Mouse (Mus musculus) T-helper 17 cell (primary cell): Measurements from ENCODE around the gene Nfrkb.

Experiments used
- in situ Hi-C, 2 experiments: fragments of 300-600 bp; cut with MboI, MseI; formaldehyde crosslinking; loops; 1 replicate in 1 of 2; 2 replicates in 1 of 2; pipeline ENCODE4 v1.15.1; 2025; ENCODE audit warnings: high pct_unique_total_duplicates in 2 of 2

Gene Nfrkb

DNA sequence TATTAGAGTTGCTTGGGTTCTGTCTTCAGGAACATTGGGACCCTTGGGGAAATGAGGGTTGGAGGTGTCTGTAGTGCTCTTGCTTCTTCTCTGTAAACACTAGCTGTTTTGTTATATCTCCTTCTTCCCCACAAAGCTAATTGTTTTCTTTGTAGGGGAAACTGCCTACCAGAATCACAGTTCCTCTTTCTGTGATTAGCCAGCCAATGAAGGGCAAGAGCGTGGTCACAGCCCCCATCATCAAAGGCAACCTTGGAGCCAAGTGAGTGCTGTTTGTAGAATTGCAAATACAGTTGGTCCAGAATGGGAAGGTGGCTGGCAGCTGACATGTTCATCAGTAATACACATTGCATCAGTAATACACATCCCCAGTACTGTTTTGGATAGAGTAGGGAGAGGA, 32.8 kb downstream of the Nfrkb start:
- in situ Hi-C loops = loop anchor here in 1 of 2 experiments (25.0 kb wide), 1 partner anchor 982 kb away; the partner anchor contains the start of gene Snx19

DNA sequence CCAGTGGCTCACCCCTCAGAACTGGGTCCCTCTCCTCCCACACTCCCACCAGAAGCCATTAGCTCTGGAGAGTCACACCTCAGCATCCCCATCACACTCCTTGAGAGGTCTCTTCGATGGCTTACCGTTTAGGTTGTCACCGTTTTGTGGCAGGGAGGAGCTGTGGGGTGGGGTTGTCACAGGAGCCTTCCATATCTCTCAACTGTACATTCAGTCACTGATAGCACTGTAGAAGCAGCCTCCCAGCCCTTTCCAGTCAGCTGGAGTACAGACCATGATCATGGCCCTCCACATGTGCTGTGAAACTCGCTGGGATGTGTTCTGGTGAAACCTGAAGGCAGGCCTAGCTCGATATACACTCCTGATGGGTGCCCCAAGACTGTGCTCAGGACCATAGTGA, 36.2 kb downstream of the Nfrkb start:
- in situ Hi-C loops = loop anchor here in 1 of 2 experiments (25.0 kb wide), 1 partner anchor 985 kb away; the partner anchor contains the start of gene Snx19

DNA sequence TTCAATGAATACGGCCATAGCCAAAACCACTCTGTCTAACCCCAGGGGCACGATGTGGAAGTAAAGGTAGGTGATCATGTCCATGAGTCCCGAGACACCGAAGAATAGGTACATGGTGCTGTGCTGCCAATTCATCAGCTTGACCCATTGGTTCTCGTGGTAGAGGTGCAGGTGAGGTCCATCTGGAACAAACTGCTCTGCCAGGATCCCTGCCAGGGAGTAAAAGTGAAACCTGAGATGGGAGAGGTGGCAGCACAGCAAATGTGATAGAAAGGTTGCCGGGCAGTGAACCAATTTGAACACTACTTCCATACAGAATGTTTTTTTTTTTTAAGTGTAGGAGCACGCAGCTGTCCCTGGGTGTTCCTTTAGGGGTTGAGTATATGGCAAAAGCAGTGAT, 43.0 kb downstream of the Nfrkb start:
- in situ Hi-C loops = no loop called here

DNA sequence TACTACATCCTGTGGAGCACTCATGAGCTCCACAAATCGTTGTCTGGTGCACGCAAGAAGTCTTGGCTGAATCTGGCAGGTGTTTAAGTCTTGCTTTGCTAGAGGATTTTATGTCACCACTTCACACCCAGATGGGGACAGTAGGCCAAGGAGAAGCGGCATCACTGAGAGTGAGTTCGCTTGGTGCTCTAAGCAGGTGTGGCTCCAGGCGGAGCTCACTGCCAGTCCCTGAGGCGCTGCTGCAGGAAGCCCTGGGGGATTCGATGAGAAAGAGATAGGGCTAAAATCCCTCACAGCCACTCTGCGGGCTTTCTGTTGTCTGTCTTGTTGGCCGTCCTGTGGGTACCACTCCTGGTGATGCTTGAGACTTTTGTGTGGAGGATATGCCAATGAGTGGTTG, 44.0 kb downstream of the Nfrkb start:
- in situ Hi-C loops = no loop called here

DNA sequence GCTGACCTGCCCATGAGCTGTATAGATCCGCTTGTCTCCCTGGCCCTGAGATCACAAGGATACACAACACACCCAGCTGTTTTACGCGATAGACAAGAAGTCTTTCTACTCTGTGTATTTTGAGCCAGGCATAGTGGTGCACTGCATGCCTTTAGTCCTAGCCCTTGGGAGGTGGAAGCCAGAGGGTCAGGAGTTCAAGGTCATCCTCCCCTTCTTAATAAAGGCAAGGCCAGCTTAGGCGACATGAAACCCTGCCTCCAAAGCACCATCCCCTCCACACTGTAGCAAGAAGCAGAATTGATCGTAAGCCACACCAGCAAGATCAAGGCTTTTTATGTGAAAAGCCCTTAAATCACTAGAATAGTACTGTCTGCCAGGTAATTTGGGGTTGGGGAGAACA, 45.8 kb downstream of the Nfrkb start:
- in situ Hi-C loops = no loop called here

DNA sequence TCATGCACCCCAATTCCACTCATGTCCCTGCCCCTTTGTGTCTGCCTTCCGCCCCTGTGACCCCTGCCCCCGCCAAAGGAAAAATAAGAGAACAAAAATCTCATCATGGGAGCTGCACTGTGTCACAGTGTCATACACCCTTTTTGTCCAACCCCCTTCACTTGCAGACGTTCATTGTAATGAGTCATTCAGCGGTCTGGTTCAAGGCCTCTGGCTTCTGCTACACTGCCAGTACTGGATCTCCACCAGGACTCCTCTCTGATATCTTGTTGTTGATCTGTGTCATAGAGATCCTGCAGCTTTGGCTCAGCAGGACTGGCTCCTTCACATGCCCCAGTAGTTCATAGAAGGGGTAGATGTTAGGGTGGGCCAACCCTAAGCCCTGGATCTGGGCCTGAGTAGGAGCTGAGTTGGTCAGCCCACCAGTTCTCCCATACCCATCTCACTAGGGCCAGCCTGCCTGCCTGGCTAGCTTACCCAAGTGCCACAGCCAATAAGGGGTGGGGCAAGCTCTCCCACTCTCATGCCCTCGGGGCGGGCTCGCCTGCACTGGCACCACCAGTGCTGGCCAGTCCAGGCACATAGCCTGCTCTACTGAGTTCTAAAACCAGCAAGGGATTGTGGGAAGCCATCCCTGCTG, 46.5 kb downstream of the Nfrkb start:
- in situ Hi-C loops = no loop called here

DNA sequence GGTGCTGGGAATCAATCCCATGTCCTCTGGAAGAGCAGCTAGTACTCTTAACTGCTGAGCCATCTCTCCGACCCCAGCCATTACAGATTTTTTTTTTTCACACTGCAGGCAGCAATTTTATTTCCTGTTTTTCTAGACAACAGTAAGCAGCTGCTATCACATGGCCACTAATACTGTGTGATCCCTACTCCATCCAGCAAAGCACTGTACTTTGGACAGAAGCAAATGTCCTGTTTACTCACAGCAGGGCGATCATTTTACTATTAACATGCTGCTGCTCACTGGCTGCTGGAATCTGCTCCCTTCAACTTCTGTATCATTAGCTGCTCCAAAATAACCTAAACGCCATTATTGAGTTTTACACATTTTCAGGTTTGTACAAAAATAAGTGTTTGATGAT, 47.4 kb downstream of the Nfrkb start:
- in situ Hi-C loops = no loop called here

DNA sequence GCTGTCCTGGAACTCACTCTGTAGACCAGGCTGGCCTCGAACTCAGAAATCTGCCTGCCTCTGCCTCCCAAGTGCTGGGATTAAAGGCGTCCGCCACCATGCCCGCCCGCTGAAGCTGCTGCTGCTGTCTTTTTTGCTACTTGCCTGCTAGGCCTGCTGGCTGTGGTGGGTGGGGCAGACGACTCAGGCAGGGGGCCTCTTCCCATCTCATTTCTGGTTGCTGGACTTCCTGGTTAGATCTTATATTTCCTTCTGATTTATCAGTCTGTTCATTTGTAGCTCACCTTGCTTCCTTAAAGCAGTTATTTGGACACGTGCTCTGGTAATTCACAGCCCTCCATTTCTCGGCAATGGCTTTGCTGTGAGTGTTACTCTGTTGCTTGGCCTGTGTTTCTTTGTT, 49.4 kb downstream of the Nfrkb start:
- in situ Hi-C loops = no loop called here

DNA sequence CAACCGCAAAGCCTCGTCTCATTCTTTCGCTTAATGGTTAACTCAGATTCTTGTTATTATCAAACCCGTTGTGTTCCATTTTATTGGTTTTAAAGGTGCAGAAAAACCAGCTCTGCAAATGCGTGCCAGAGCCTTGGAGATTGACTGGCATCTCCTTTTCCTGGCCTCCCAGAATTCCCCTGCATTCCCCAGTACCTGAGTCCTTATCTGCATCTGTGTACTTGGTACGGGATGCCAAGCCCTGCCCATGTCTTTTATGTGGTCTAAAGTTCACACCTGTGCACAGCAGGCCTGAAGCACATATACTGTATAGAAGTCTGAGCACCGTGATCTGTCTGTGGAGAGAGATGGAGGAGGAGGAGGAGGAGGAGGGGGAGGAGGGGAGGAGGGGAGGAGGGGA, 51.9 kb downstream of the Nfrkb start:
- in situ Hi-C loops = no loop called here

DNA sequence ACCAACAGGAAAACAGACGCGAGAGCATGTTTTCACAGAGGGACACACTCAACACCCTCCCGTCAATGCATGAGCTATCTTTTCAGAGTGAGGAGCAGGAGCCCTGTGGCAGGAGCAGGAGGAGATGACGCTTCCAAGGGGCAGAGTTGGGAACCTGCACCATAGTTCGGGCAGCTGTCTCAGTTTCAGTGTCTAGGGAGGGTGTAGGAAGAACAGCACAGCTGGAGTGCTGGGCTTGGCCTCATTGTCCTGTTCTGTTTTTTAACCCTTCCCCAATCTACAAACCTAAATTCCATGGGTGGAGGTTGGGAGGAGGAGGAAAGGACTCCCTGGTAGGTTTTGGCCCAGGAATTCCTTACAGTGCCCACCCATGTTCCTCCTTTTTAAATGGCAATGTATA, 52.8 kb downstream of the Nfrkb start:
- in situ Hi-C loops = no loop called here

DNA sequence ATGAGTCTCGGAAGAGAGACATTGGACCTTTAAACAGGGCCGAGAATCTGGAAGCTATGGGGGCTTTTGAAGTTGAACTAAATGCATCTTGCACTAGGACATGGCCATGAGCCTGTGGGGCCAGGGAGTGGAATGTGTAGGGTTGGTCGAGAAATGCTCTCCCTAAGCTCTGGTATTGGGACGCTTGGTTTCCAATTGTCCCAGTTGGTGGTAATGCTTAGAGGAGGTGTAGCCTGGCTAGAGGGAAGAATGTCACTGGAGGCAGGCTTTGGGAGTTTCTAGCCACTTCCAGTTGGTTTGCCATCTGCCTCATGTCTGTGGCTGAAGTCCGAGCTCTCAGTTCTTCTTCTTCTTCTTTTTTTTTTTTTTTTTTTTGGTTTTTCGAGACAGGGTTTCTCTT, 53.3 kb downstream of the Nfrkb start:
- in situ Hi-C loops = no loop called here

DNA sequence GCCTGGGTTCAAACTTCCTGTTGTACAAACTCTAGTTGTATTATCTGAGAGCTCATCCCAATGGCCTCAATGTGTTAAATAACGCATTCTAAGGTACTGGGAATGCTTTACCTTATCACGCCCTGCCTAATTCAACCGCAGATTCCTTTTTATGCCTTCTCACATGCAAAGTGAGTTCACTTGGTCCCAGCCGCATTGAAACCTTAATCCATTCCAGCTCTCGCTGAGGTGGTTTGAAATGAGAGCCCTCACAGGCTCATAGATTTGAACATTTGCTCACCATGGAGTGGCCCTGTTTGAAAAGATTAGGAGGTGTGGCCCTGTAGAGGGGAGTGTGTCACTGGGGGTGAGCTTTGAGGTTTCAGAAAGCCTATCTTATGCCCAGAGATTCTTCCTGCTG, 54.4 kb downstream of the Nfrkb start:
- in situ Hi-C loops = no loop called here

DNA sequence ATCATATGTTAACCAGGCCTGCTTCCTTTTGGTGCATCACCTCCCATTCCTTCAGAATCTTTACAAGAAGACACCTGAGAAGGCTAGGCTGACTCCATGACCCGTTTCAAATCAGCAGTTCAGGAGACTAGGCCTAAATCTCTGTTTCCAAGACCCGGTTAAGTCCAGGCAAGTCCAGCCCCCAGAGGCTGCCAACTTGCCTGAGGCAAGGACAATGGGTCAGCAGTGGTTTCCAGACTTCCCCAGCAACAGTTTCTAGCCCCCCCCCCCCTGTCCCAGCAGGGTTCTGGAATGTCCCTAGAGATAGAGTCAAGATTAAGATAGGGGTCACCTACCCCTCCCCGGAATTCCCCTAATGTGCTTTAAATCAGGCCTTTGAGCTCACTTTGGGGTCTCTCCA, 55.5 kb downstream of the Nfrkb start:
- in situ Hi-C loops = no loop called here

DNA sequence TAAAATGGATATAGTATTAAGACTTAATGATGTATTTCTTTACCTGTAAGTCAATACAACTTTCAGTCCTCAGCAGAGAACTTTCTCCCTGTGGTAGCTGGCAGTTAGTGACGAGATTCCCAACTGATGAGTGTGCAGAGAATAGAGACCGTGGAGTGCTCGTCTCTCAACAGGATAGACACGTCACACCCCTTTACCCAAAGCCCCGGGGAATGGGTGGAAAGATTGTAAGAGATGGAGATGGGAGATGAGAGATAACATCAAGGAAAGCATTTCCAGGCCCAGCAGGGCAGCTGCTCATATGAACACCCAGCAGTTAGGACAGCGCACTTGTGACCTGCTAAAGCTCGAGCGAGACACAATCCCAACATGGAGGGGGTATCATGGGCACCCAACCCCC, 58.2 kb downstream of the Nfrkb start:
- in situ Hi-C loops = no loop called here

DNA sequence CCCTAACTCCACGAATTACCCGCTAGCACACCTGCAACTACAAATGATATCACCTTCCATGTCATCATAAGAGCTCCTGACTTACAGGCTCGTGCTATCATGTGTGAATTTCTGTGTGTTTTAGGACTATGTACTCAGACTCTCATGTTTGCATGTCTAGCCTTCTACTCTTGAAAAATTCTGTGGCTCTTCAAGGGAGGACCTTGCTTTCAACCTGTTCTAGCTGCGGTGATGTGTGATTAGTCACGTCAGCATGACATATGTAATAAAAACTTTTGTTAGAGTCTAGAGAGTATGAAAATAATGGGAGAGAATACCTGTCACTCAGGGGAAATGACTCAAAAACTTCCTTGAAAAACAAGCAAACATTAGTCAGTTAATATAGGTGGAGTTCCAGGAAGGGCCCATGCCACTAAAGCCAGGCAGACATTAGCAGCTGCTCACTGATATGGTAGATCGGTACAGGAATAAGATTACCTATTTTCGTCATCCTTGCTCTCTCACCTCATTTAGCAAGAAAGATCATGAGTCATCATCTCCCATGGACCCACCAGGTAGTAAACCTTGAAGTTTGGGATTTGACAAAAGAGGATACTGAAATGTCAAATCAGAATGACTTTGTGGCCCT, 63.3 kb downstream of the Nfrkb start:
- in situ Hi-C loops = no loop called here

DNA sequence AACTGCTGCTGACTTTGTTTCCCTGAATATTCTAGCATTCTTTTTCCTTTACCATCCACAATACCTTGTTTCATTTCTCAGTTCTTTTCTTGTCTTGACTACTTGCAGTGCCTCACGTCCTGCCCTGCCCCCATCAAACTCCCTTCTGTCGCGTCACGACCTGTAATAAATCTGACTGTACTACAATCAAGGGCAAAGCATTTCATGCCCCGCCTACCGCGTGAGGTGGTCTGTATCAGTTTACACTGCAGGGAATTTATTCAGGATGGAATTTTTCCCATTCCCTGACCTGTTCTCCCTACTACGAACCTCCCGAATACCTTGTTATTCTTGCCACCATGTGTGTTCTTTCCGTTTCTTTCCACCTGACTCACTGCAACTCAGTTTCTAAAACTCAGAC, 66.2 kb downstream of the Nfrkb start:
- in situ Hi-C loops = no loop called here

DNA sequence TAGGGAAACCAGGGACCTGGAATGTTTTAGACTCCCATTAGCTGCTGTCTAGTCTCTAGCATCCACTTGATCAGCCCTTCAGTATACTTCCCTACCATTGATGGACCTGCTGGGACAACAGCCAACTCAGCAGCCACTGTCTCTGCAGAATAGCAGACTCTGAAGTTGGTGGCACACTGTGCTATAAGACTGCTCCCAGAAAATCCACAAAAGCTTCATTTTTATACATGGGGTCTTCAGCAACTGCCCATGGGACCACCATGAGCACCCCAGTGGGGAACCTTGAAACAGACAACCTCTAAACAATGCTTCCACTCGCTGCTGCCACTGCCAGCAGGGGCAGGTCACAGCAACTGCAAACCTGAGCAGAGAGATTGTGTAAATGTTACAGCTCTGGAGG, 68.4 kb downstream of the Nfrkb start:
- in situ Hi-C loops = no loop called here

DNA sequence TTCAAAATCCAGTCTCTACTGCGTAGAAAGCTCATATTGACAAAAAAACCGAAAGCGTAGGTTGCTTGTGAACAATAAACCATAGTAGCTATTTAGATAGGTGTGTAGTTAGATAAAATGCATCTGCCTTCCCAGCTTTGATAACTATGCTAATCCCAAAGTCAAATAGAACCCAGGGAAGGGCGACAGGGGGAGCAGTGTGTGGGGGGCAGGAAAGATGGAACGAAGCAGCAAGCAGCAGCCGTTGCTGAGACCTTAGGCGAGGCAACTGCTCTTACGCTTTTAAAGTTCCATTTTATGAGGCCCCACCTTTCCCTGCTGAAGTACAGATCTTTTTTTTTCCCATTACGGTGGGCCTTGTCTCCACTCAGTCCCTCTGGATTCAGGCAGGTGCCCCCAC, 77.2 kb downstream of the Nfrkb start:
- in situ Hi-C loops = no loop called here

DNA sequence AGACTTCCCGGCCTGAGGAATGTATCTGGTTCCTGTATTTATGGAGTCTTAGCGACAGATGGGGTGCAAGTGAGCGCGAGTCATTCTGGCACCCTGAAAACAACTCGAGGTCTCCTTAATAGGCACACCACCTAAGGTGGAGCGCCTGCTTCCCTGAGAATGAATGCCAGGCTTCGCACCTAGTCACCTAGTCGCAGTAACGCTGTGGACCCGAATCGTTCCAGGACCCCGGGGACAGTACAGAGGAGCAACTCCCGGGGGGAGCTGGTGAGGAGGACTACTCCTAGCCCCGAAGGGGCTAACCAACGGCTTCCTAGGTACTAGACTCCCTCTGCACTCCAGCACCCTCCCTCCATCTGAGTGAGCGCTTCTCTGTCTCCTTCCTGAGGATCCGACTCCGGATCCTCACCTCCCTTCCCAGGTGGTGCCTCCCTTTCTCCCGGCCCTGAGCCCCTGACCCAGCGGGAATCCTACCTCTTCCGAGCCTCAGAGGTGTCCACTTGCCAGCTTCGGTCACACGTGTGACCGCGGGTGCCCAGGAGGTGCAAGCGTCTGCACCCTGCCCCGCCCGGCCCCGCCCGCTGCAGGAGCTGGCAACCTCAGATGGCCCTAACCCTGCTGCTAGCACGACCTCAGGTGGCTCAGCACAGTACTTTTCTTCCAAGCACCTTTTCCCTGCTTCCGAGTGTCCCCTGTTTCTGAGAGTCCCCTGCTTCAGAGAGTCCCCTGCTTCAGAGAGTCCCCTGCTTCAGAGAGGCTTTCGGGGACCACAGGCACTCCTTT, 77.9 kb downstream of the Nfrkb start, which contains the start of gene Tmem45b:
TSS of gene Tmem45b (minus strand) at position 771 of the 783 bp plus-strand sequence.
- in situ Hi-C loops = no loop called here
